Mouse (Mus musculus): ENCODE results near the gene Hsp90ab1. TPM values are rescaled to one million over a fixed set of nuclear protein-coding genes. Genes with fewer than 3 reads are reported as not detected.
A peak's percentile ranks its signal among the peaks of the same experiment; 100 is the strongest.

The Hsp90ab1 gene
- polyA plus RNA-seq (2015; fragmentation: Nextera tagmentation; extraction: Ambion mirVana): 1,309 and 1,475 TPM in 2 replicates

- Histone ChIP-seq H3K36me3 (ENCODE audit: control insufficient read depth, insufficient read depth, low read length) (peaks cover 19% of the 10 kb centered on the region), H3K9me3 (ENCODE audit: control insufficient read depth, low read length) (no peaks in the 10 kb centered on the region), H3K27me3 (replicated peaks; ENCODE audit: control insufficient read depth, insufficient read depth, low read length) (no peaks in the 10 kb centered on the region), H3K27ac (ENCODE audit: low read length) (peak within 1 kb of the TSS; percentile 98), H3K4me3 (ENCODE audit: low read length) (peak within 1 kb of the TSS; percentile 100), H3K4me2 (ENCODE audit: low read depth, low read length) (peak within 1 kb of the TSS; percentile 84), H3K4me1 (ENCODE audit: control insufficient read depth, insufficient read depth, low read length) (peaks cover 27% of the 10 kb centered on the region), H3K9ac (ENCODE audit: low read depth, low read length) (peak within 1 kb of the TSS; percentile 100)
- peak; percentile 77 for ATAC-seq
- WGBS: under 1% methylated on average over 41 of the region's 41 CpGs
These were observed at the start of gene Hsp90ab1 for GRCm38 (mm10) chr17:45573087-45573779. Gene Hsp90ab1, minus strand, starts transcription at chr17:45573271.

- Histone ChIP-seq H3K27ac (ENCODE audit: low read length) (peak overlapping the region; percentile 79), H3K9ac (ENCODE audit: low read depth, low read length) (peak overlapping the region; percentile 65), H3K27me3 (replicated peaks; ENCODE audit: control insufficient read depth, insufficient read depth, low read length) (no peaks in the 10 kb centered on the region), H3K4me3 (ENCODE audit: low read length) (peak overlapping the region; percentile 37), H3K4me2 (ENCODE audit: low read depth, low read length) (peak overlapping the region; percentile 48), H3K9me3 (ENCODE audit: control insufficient read depth, low read length) (no peaks in the 10 kb centered on the region), H3K36me3 (ENCODE audit: control insufficient read depth, insufficient read depth, low read length) (no peaks in the 10 kb centered on the region), H3K4me1 (ENCODE audit: control insufficient read depth, insufficient read depth, low read length) (peaks cover 10% of the 10 kb centered on the region)
- ATAC-seq: peak; percentile 60
- 21% methylated on average over 20 of the region's 20 CpGs for WGBS
These were observed 46.5 kb upstream of the Hsp90ab1 start for GRCm38 (mm10) chr17:45619386-45620256.

- WGBS: 12% methylated on average over 8 of the region's 8 CpGs
- H3K4me3 ChIP-seq (ENCODE audit: low read length): peak overlapping the region; percentile 37
These were observed 45.9 kb upstream of the Hsp90ab1 start for GRCm38 (mm10) chr17:45618941-45619385.

DNA sequence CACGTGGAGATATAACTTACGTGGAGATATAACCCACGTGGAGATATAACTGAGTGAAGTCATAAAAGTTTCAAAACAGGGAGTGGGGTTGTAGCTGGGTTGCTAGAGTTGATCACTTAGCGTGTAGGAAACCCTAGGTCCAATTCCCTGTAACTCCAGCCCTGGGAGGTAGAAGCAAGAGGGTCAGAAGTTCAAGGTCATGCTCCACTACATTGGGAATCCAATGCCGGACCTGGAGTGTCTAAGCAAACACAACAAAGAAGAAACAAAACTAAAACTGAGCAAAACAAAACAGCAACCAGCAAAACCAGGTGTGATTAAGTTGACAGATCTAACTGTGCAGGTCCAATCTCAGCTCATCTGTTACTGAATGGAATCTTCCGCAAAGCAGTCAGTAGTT is 44.6 kb upstream of the Hsp90ab1 start:
- Histone ChIP-seq H3K9ac (ENCODE audit: low read depth, low read length) (no peak overlapping the region), H3K27me3 (replicated peaks; ENCODE audit: control insufficient read depth, insufficient read depth, low read length) (no peaks in the 10 kb centered on the region), H3K9me3 (ENCODE audit: control insufficient read depth, low read length) (no peaks in the 10 kb centered on the region), H3K27ac (ENCODE audit: low read length) (no peak overlapping the region), H3K4me3 (ENCODE audit: low read length) (no peak overlapping the region), H3K4me2 (ENCODE audit: low read depth, low read length) (no peak overlapping the region), H3K4me1 (ENCODE audit: control insufficient read depth, insufficient read depth, low read length) (peaks cover 10% of the 10 kb centered on the region), H3K36me3 (ENCODE audit: control insufficient read depth, insufficient read depth, low read length) (no peaks in the 10 kb centered on the region)
- 85% methylated on average over 6 of the region's 6 CpGs for WGBS
- no peak for ATAC-seq

More at GRCm38 (mm10) chr17:45618941-45619385, 45.9 kb upstream of the Hsp90ab1 start:
- no peaks in the 10 kb centered on the region for H3K27me3 ChIP-seq (replicated peaks; ENCODE audit: control insufficient read depth, insufficient read depth, low read length)
- peak overlapping the region; percentile 65 for H3K9ac ChIP-seq (ENCODE audit: low read depth, low read length)
- ATAC-seq: peak; percentile 83
- peaks cover 10% of the 10 kb centered on the region for H3K4me1 ChIP-seq (ENCODE audit: control insufficient read depth, insufficient read depth, low read length)
- H3K27ac ChIP-seq (ENCODE audit: low read length): peak overlapping the region; percentile 79
- no peaks in the 10 kb centered on the region for H3K9me3 ChIP-seq (ENCODE audit: control insufficient read depth, low read length)
- no peaks in the 10 kb centered on the region for H3K36me3 ChIP-seq (ENCODE audit: control insufficient read depth, insufficient read depth, low read length)
- H3K4me2 ChIP-seq (ENCODE audit: low read depth, low read length): peak overlapping the region; percentile 48

DNA sequence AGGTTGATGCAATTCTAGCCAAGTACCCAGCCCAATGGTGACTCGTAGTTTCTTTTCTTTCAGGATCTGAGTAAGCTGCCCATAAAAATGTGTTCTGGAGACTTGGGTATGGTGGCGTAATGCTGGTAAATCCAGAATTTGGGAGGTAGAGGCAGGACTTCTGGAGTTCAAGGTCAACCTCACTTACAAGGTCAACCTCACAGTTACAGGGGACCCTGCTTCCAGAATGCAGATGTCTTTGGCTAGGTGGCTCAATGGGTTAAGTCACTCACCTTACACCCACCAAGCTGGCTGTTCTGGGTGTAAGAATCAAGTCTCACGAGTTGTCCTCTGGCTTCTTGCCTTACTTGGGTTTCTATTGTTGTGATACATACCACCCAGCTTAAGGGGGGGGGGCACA is 43.6 kb upstream of the Hsp90ab1 start:
- Histone ChIP-seq H3K4me2 (ENCODE audit: low read depth, low read length) (no peak overlapping the region), H3K4me3 (ENCODE audit: low read length) (no peak overlapping the region), H3K27me3 (replicated peaks; ENCODE audit: control insufficient read depth, insufficient read depth, low read length) (no peaks in the 10 kb centered on the region), H3K9ac (ENCODE audit: low read depth, low read length) (no peak overlapping the region), H3K36me3 (ENCODE audit: control insufficient read depth, insufficient read depth, low read length) (no peaks in the 10 kb centered on the region), H3K4me1 (ENCODE audit: control insufficient read depth, insufficient read depth, low read length) (peaks cover 10% of the 10 kb centered on the region), H3K9me3 (ENCODE audit: control insufficient read depth, low read length) (no peaks in the 10 kb centered on the region), H3K27ac (ENCODE audit: low read length) (no peak overlapping the region)
- no peak for ATAC-seq
- 85% methylated on average over 3 of the region's 3 CpGs for WGBS

DNA sequence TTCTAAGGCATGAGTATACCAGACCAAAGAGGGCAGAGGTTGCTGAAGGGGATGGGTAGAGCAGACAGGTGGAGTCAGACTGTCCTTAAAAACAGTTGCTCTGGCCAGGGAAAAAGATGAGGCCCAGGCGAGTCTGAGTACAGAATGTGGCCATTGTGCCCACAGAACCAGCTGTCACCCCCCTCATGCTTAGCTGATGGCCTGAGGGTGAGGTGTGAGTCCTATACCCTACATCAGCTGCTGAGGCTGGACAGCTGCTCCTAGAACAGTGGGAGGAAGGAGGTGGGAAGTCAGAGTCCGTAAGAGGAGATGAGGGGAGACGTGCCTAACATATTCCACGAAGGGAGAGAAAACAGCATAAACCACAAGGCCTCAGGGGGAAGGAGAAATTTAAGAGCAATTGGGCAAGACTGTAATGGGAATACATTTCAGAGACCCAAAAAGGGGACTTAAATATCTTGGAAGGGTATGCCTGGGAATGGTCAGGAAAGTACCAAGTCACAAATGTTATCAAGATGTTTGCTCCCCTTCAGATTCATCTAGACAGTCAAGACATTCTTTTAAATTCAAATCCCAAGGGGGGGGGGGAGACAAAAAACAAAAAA is 43.1 kb upstream of the Hsp90ab1 start:
- ATAC-seq: no peak
- no peak overlapping the region for H3K9ac ChIP-seq (ENCODE audit: low read depth, low read length)
- WGBS: 59% methylated on average over 4 of the region's 4 CpGs
- H3K27me3 ChIP-seq (replicated peaks; ENCODE audit: control insufficient read depth, insufficient read depth, low read length): no peaks in the 10 kb centered on the region
- H3K4me2 ChIP-seq (ENCODE audit: low read depth, low read length): no peak overlapping the region
- H3K9me3 ChIP-seq (ENCODE audit: control insufficient read depth, low read length): no peaks in the 10 kb centered on the region
- no peak overlapping the region for H3K27ac ChIP-seq (ENCODE audit: low read length)
- no peak overlapping the region for H3K4me3 ChIP-seq (ENCODE audit: low read length)
- peaks cover 10% of the 10 kb centered on the region for H3K4me1 ChIP-seq (ENCODE audit: control insufficient read depth, insufficient read depth, low read length)
- H3K36me3 ChIP-seq (ENCODE audit: control insufficient read depth, insufficient read depth, low read length): no peaks in the 10 kb centered on the region

GRCm38 (mm10) chr17:45612921-45613320 is 39.9 kb upstream of the Hsp90ab1 start:
- Histone ChIP-seq H3K9ac (ENCODE audit: low read depth, low read length) (no peak overlapping the region), H3K4me2 (ENCODE audit: low read depth, low read length) (no peak overlapping the region), H3K4me1 (ENCODE audit: control insufficient read depth, insufficient read depth, low read length) (peaks cover 8% of the 10 kb centered on the region; the same call in 1 of the 2 replicates), H3K9me3 (ENCODE audit: control insufficient read depth, low read length) (no peaks in the 10 kb centered on the region), H3K36me3 (ENCODE audit: control insufficient read depth, insufficient read depth, low read length) (no peaks in the 10 kb centered on the region), H3K4me3 (ENCODE audit: low read length) (no peak overlapping the region), H3K27ac (ENCODE audit: low read length) (no peak overlapping the region), H3K27me3 (replicated peaks; ENCODE audit: control insufficient read depth, insufficient read depth, low read length) (no peaks in the 10 kb centered on the region)
- WGBS: 77% methylated on average over 7 of the region's 7 CpGs
- no peak for ATAC-seq

- Histone ChIP-seq H3K27ac (ENCODE audit: low read length) (no peak overlapping the region), H3K27me3 (replicated peaks; ENCODE audit: control insufficient read depth, insufficient read depth, low read length) (no peaks in the 10 kb centered on the region), H3K4me1 (ENCODE audit: control insufficient read depth, insufficient read depth, low read length) (peaks cover 8% of the 10 kb centered on the region; the same call in 1 of the 2 replicates), H3K36me3 (ENCODE audit: control insufficient read depth, insufficient read depth, low read length) (no peaks in the 10 kb centered on the region), H3K4me2 (ENCODE audit: low read depth, low read length) (no peak overlapping the region), H3K9ac (ENCODE audit: low read depth, low read length) (no peak overlapping the region), H3K4me3 (ENCODE audit: low read length) (no peak overlapping the region), H3K9me3 (ENCODE audit: control insufficient read depth, low read length) (no peaks in the 10 kb centered on the region)
- ATAC-seq: no peak
- WGBS: 69% methylated on average over 8 of the region's 8 CpGs
These were observed 38.9 kb upstream of the Hsp90ab1 start for GRCm38 (mm10) chr17:45612008-45612407.

Data from intestine, embryonic 16.5 days (tissue).